Mouse (Mus musculus) brain, embryonic 14.5 days (tissue): Measurements from ENCODE around the gene Kif1a. TPM values are rescaled to one million over a fixed set of nuclear protein-coding genes. Genes with fewer than 3 reads are reported as not detected.
"Not testable (repeated sequence)": the region's sequence is repeated elsewhere in the genome, so short reads cannot be mapped to it uniquely, and the experiment has no call there.

Source experiments
- DNase-seq: peaks from one replicate; pipeline ENCODE4 v3.0.0-alpha.2; 2011; ENCODE audit warnings: low read depth
- CTCF ChIP-seq: fragments of 200-500 bp; IDR thresholded peaks from 2 replicates; pipeline ENCODE4 v1.5.1; 2012; ENCODE audit warnings: inconsistent platforms, mild to moderate bottlenecking, moderate library complexity, borderline replicate concordance; ENCODE audit not compliant: insufficient read depth, insufficient read length; ENCODE audit errors: extremely low read depth
- POLR2A ChIP-seq: fragments of 200-500 bp; IDR thresholded peaks from 2 replicates; pipeline ENCODE4 v1.6.1; 2012; ENCODE audit warnings: mild to moderate bottlenecking, inconsistent platforms, borderline replicate concordance; ENCODE audit not compliant: poor library complexity, insufficient read depth, insufficient read length, severe bottlenecking; ENCODE audit errors: extremely low read depth
- polyA plus RNA-seq: library from polyadenylated mRNA; depleted of rRNA; stranded (reverse); fragments of >200 nt; gene quantifications from 2 replicates; pipeline ENCODE4 v1.2.3, GENCODE M21; 2012; rRNA removed

Gene Kif1a
- polyA plus RNA-seq, 1 experiment = 213 TPM

DNA sequence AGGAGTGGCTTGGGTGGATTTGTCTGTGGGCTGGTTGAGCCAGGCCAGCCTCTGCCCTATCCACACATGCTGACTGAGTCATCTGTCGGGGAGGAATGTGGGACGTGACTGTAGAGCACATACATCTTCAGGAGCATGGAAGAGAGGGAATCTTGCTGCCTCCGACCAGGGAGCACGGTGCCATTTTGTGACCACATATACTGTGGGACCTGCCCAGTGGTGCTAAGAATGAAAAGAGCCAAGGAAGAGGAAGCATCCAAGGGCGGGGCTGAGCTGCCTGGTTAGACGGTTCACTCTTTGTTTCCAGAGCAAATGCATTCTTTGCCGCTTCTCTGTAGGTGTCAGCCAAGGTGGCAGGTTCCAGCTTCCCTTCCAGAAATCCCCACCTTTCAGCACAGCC, 123.1 kb downstream of the Kif1a start:
- DNase-seq = no peak
- no peak for TF ChIP-seq POLR2A
- no peak for TF ChIP-seq CTCF

DNA sequence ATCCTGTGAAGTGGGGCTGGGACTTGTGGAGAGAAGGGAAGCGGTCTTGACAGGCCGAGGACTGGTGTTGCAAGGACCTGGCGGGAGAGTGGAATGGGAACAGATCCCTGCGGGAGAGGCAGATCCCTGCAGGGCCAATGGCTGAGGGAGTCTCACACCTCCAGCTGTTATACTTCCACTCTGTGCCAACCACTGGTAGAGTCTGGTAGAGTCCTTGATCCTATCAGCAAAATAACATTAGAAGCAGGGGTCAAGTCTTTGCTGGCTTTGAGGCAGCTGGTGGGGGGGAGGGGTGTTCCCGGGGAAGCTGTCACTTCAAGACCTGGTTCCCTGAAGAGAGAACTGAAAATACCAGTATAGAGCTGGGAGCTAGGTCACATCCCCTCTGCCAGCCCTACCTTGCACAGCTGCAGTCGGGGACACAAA, 125.6 kb downstream of the Kif1a start:
- TF ChIP-seq CTCF = no peak
- no peak for TF ChIP-seq POLR2A
- no peak for DNase-seq

DNA sequence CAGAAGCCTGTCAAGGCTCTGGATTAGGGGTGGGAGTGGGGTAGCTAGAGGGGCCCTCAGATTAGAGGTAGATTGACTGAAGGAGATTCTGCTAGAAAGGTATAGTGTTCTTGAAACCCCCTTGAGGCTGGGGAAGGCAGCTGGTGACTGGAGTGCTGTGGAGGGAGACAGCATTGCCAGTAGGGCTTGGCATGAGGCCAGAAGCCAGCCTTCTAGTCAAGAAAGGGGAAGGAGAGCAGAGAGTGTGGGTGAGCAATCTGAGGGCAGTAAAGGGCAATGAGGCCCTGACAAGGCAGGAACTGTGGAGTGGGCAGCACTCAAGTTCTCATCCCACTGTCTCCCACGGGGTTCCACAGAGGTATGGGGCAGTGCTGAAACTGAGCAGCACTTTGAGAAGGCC, 128.9 kb downstream of the Kif1a start:
- TF ChIP-seq POLR2A (no peak), CTCF (no peak)
- peak; percentile 66 for DNase-seq

DNA sequence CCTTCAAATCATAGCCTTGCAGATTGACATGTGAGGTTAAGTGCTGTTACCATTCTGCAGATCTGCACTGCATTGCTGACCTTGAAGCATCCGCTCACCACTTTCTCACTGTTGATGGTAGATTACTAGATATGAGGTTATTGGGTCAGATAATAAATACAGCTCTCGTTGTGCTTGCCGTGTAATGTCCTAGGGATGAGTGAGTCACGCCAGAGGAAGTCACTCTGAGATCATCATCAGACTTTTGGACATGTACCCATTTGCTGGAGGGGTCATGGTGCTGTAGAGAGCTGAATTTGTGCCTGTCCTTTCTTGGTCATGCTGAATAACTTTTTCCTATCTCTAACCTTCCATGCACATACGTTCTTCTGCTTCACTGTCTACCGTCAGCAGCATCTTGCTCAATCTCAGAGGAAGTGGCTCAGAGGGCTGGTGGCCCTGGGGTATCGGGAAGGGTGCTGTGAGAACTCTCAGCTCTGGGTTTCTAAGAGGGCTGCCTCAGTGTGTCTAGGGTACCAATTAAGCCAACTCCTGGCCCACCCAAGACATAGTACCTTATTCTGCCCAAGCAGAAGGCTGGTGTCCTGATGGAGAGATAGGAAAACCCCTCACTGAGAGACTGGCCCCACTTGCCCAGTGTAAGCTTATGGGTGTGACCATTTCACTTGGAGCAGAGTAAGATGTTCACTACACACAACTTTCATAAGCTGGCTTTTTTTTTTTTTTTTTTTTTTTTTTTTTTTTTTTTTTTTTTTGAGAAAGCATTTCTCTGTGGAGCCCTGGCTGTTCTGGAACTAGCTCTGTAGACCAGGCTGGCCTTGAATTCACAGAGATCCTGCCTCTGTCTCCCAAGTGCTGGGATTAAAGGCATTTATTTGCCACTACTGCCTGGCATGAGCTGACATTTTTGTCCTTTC, 129.6 kb downstream of the Kif1a start:
- DNase-seq = no peak
- no peak for TF ChIP-seq POLR2A
- no peak for TF ChIP-seq CTCF

GRCm38 (mm10) chr1:92970791-92971190, 131.0 kb downstream of the Kif1a start:
- DNase-seq = not testable (repeated sequence)

Other genes with a start within 250 kb of the Kif1a start
- gene Ankmy1, start 199.0 kb downstream of the Kif1a start, polyA plus RNA-seq = 0.20 and 0.41 TPM in 2 replicates
- gene Dusp28, start 195.0 kb downstream of the Kif1a start, polyA plus RNA-seq = 18.6 and 23.1 TPM in 2 replicates
- gene Rnpepl1, start 191.2 kb downstream of the Kif1a start, polyA plus RNA-seq = 49.0 and 55.7 TPM in 2 replicates
- gene Capn10, start 167.6 kb downstream of the Kif1a start, polyA plus RNA-seq = 64.1 and 73.4 TPM in 2 replicates
- gene Gpr35, start 151.1 kb downstream of the Kif1a start, polyA plus RNA-seq = 0.37 and 0.64 TPM in 2 replicates
- not detected in 2 replicates for gene Aqp12, start 95.6 kb downstream of the Kif1a start, polyA plus RNA-seq
- not detected in 2 replicates for gene Agxt, start 33.3 kb upstream of the Kif1a start, polyA plus RNA-seq
- gene 2310007B03Rik, start 59.0 kb upstream of the Kif1a start, polyA plus RNA-seq = 0.62 and 0.74 TPM in 2 replicates
- gene Crocc2, start 66.8 kb upstream of the Kif1a start, polyA plus RNA-seq = 0.44 and 0.51 TPM in 2 replicates
- gene Sned1, start 133.9 kb upstream of the Kif1a start, polyA plus RNA-seq = 4.9 and 12.9 TPM in 2 replicates
- gene Mterf4, start 204.0 kb upstream of the Kif1a start, polyA plus RNA-seq = 20.2 and 20.8 TPM in 2 replicates
- 11.6 and 16.2 TPM in 2 replicates for gene Ppp1r7, start 240.9 kb upstream of the Kif1a start, polyA plus RNA-seq
- 11.9 and 15.1 TPM in 2 replicates for gene Pask, start 241.5 kb upstream of the Kif1a start, polyA plus RNA-seq